Mouse (Mus musculus) stomach, embryonic 14.5 days (tissue): ENCODE data around the gene Bpifb4. TPM values are rescaled to one million over a fixed set of nuclear protein-coding genes. Genes with fewer than 3 reads are reported as not detected.

Source experiments
- ATAC-seq: fragments of 200-750 bp; cut with Nextera tagmentation; 2 replicates; pipeline ENCODE4 v1.8.0; 2017; ENCODE audit warnings: low read depth, moderate TSS enrichment; ENCODE audit not compliant: insufficient number of reproducible peaks, insufficient read depth, low FRiP score
- H3K27ac ChIP-seq: fragments of 300-500 bp; sonication (generic); 2 replicates; pipeline ENCODE4 v1.5.1; 2014; ENCODE audit warnings: mild to moderate bottlenecking, low read length, moderate library complexity, mixed read lengths
- H3K27me3 ChIP-seq: fragments of 300-500 bp; sonication (generic); 2 replicates; pipeline ENCODE4 v1.6.1; 2014; ENCODE audit warnings: low read length, control low read depth, mixed read lengths; ENCODE audit not compliant: control insufficient read depth, insufficient read depth
- H3K36me3 ChIP-seq: fragments of 300-500 bp; sonication (generic); 2 replicates; pipeline ENCODE4 v1.6.1; 2014; ENCODE audit warnings: mild to moderate bottlenecking, control low read depth, low read length, moderate library complexity, mixed read lengths; ENCODE audit not compliant: control insufficient read depth, insufficient read depth
- H3K4me1 ChIP-seq: fragments of 300-500 bp; sonication (generic); 2 replicates; pipeline ENCODE4 v1.6.1; 2014; ENCODE audit warnings: low read length, control low read depth, mixed read lengths; ENCODE audit not compliant: control insufficient read depth, insufficient read depth
- H3K4me2 ChIP-seq: fragments of 300-500 bp; sonication (generic); replicated peaks from 2 replicates; pipeline ENCODE4 v1.6.1; 2014; ENCODE audit warnings: low read depth, low read length, control low read depth
- H3K4me3 ChIP-seq: fragments of 300-500 bp; sonication (generic); 2 replicates; pipeline ENCODE4 v1.5.1; 2014; ENCODE audit warnings: low read depth, low read length, control low read depth
- H3K9ac ChIP-seq: fragments of 300-500 bp; sonication (generic); replicated peaks from 2 replicates; pipeline ENCODE4 v1.6.1; 2014; ENCODE audit warnings: low read depth, mild to moderate bottlenecking, control low read depth, low read length, moderate library complexity, mixed read lengths
- H3K9me3 ChIP-seq: fragments of 300-500 bp; sonication (generic); 2 replicates; pipeline ENCODE4 v1.6.1; 2016; ENCODE audit warnings: low read depth, low read length, control low read depth; ENCODE audit not compliant: control insufficient read depth
- WGBS: fragments of 180-500 bp; shearing (Covaris S2); extraction: QIAGEN DNeasy Blood & Tissue Kit; methylation state at CpG from one replicate; pipeline ENCODE4 v1.1.7; 2014; 5-methylcytosine and 5-hydroxymethylcytosine counted together
- polyA plus RNA-seq: library from polyadenylated mRNA; unstranded; fragments of >200 nt; fragmentation: Nextera tagmentation; extraction: Ambion mirVana; gene quantifications from 2 replicates; pipeline ENCODE4 v1.2.1, GENCODE M21; 2014

Bpifb4 gene
- polyA plus RNA-seq, 1 experiment from 2014 or later: not detected

- Histone ChIP-seq H3K36me3 (no peaks in the 10 kb centered on the region), H3K27me3 (no peaks in the 10 kb centered on the region), H3K27ac (no peak overlapping the region), H3K9ac (no peak overlapping the region), H3K9me3 (no peaks in the 10 kb centered on the region), H3K4me1 (no peaks in the 10 kb centered on the region), H3K4me3 (no peak overlapping the region), H3K4me2 (no peak overlapping the region)
- ATAC-seq: no peak
- 74% methylated on average over 1 of the region's 1 CpGs for WGBS
Observed at GRCm38 (mm10) chr2:154007381-154007780, 69.4 kb downstream of the Bpifb4 start.

DNA sequence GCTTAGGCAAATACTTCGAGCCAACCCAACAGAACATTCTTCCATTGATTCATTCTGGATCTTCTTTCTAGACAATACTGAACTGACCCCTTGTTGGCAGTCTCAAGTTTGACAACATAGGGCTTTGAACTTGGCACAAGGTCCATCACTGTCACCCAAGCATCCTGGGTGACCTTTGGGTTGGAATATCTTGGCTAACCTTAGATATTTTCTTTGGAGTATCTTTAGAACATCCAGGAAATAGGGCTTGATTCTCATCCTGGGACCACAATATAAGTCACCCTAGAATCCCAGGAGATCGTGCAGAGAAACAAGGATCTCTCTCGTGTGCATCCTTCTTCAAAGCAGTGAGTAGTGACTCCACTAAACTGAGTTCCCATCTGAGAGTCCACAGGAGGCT, 70.0 kb downstream of the Bpifb4 start, which contains the start of gene Bpifa2:
Gene Bpifa2 (plus strand): TSS at position 301 of the 400 bp plus-strand sequence.
- no peak for ATAC-seq
- WGBS: 82% methylated on average over 3 of the region's 3 CpGs

More for the DNA sequence above, 70.0 kb downstream of the Bpifb4 start, which contains the start of gene Bpifa2:
- Histone ChIP-seq H3K4me2 (no peak within 1 kb of the TSS), H3K4me1 (no peaks in the 10 kb centered on the region), H3K9me3 (no peaks in the 10 kb centered on the region), H3K4me3 (no peak within 1 kb of the TSS), H3K27ac (no peak within 1 kb of the TSS), H3K9ac (no peak within 1 kb of the TSS), H3K36me3 (no peaks in the 10 kb centered on the region), H3K27me3 (no peaks in the 10 kb centered on the region)

Other genes with a start within 250 kb of the Bpifb4 start
- 0.16 TPM in 1 of 2 replicates, not detected in the other for gene Dnmt3c, start 241.6 kb upstream of the Bpifb4 start, polyA plus RNA-seq
- 243 and 263 TPM in 2 replicates for gene Mapre1, start 196.9 kb upstream of the Bpifb4 start, polyA plus RNA-seq
- 0.14 and 0.41 TPM in 2 replicates for gene Efcab8, start 158.3 kb upstream of the Bpifb4 start, polyA plus RNA-seq
- not detected in 2 replicates for gene Sun5, start 67.1 kb upstream of the Bpifb4 start, polyA plus RNA-seq
- not detected in 2 replicates for gene Bpifb2, start 63.2 kb upstream of the Bpifb4 start, polyA plus RNA-seq
- gene Bpifb6, start 37.8 kb upstream of the Bpifb4 start, polyA plus RNA-seq: not detected in 2 replicates
- gene Bpifb3, start 20.0 kb upstream of the Bpifb4 start, polyA plus RNA-seq: not detected in 2 replicates
- not detected in 2 replicates for gene Bpifa6, start 36.7 kb downstream of the Bpifb4 start, polyA plus RNA-seq
- not detected in 2 replicates for gene Bpifa2, start 70.1 kb downstream of the Bpifb4 start, polyA plus RNA-seq
- gene Bpifa3, start 192.1 kb downstream of the Bpifb4 start, polyA plus RNA-seq: not detected in 2 replicates
- not detected in 2 replicates for gene Bpifa1, start 204.7 kb downstream of the Bpifb4 start, polyA plus RNA-seq
- gene Bpifa5, start 224.4 kb downstream of the Bpifb4 start, polyA plus RNA-seq: not detected in 2 replicates